Mouse (Mus musculus) megakaryocyte-erythroid progenitor cell, adult 5 weeks (primary cell): Measurements from ENCODE around the gene Nme2. TPM values are rescaled to one million over a fixed set of nuclear protein-coding genes. Genes with fewer than 3 reads are reported as not detected.

Experiments used
- polyA plus RNA-seq: library from polyadenylated mRNA; stranded (reverse); fragments of >175 nt; gene quantifications from 2 replicates; pipeline ENCODE4 v1.2.3, GENCODE M21; 2012

Gene Nme2
- 238 and 264 TPM in 2 replicates for polyA plus RNA-seq

GRCm38 (mm10) chr11:93956159-93956558, at the start of gene Nme2:
Gene Nme2 (minus strand): TSS chr11:93956259.

GRCm38 (mm10) chr11:93995720-93996305, 39.8 kb upstream of the Nme2 start, which contains the start of gene Spag9:
Gene Spag9 (plus strand): TSS chr11:93996091.

DNA sequence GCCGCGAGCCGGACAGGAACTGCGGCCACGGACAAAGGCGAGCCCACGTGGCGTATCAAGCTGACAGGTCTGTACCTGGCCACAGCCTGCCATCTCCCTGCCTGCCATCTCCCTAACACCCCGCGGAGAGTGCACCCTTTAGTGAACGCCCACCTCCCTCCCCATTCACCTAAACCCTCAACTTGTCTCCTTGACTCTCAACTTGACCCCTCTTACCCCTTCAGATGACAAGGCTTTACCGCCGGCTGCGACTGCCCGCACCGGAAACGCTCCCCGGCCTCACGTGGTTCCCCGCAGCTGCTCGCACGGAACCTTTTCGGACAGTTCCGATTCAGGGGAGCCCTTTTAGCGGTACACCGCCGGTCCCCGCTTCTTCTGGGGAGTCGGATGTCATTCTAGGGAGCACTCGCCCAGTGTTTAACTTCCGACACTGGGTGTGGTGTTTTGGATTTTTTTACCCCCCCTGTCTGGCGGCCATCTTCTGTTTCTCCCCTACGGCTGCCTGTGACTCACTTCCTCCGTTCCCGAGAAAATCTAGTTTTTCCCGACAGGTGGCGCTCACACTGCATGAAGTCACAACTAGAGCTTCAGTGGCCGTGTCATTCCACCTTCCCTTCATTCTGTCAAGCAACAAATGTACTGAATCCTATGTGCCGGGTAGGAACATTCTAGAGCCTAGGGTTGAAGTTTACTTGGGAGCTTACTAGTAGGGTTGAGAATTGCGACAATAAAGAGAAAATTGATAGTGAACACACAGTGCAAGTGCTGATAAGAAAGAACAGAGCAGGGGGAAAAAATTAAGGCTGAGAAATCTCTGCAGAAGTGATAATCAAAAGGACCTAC, 12.2 kb upstream of the Nme2 start, which contains the start of the genes Gm20390 and Nme1:
Gene Gm20390 (minus strand): TSS at position 289 of the 843 bp plus-strand sequence.
Gene Nme1 (minus strand): TSS at position 517 of the 843 bp plus-strand sequence.

Other genes with a start within 250 kb of the Nme2 start
- gene Utp18, start 70.5 kb downstream of the Nme2 start, polyA plus RNA-seq = 31.8 and 42.6 TPM in 2 replicates
- gene Mbtd1, start 70.4 kb downstream of the Nme2 start, polyA plus RNA-seq = 22.0 and 22.5 TPM in 2 replicates
- 349 and 378 TPM in 2 replicates for gene Gm20390, start 12.0 kb upstream of the Nme2 start, polyA plus RNA-seq
- 6.3 and 7.8 TPM in 2 replicates for gene Nme1, start 12.3 kb upstream of the Nme2 start, polyA plus RNA-seq
- 13.0 and 18.2 TPM in 2 replicates for gene Spag9, start 39.8 kb upstream of the Nme2 start, polyA plus RNA-seq